Mouse (Mus musculus): ENCODE measurements around the gene Pin1. TPM values are rescaled to one million over a fixed set of nuclear protein-coding genes. Genes with fewer than 3 reads are reported as not detected.

The Pin1 gene
- polyA plus RNA-seq, 1 experiment from 2014 or later = 61.0 TPM

GRCm38 (mm10) chr9:20636256-20636655, 15.6 kb upstream of the Pin1 start:
- Histone ChIP-seq H3K4me2 (ENCODE audit: low read length) (no peak overlapping the region), H3K9ac (ENCODE audit: low read depth, low read length) (no peak overlapping the region), H3K9me3 (replicated peaks; ENCODE audit: control insufficient read depth, low read length, poor library complexity, severe bottlenecking) (no peaks in the 10 kb centered on the region), H3K4me3 (ENCODE audit: low read depth, low read length) (no peak overlapping the region), H3K4me1 (ENCODE audit: control insufficient read depth, insufficient read depth, low read length) (peaks cover 11% of the 10 kb centered on the region), H3K36me3 (ENCODE audit: control insufficient read depth, insufficient read depth, low read length) (peaks cover 11% of the 10 kb centered on the region), H3K27me3 (ENCODE audit: control insufficient read depth, insufficient read depth, low read depth, low read length) (no peaks in the 10 kb centered on the region), H3K27ac (ENCODE audit: low read length) (no peak overlapping the region)
- 81% methylated on average over 3 of the region's 3 CpGs for WGBS
- no peak for ATAC-seq

GRCm38 (mm10) chr9:20636790-20637189, 15.1 kb upstream of the Pin1 start:
- H3K27me3 ChIP-seq (ENCODE audit: control insufficient read depth, insufficient read depth, low read depth, low read length) = no peaks in the 10 kb centered on the region
- no peak overlapping the region for H3K9ac ChIP-seq (ENCODE audit: low read depth, low read length)
- H3K4me3 ChIP-seq (ENCODE audit: low read depth, low read length) = no peak overlapping the region
- H3K4me2 ChIP-seq (ENCODE audit: low read length) = no peak overlapping the region
- no peak for ATAC-seq
- 85% methylated on average over 2 of the region's 2 CpGs for WGBS
- H3K27ac ChIP-seq (ENCODE audit: low read length) = no peak overlapping the region
- H3K4me1 ChIP-seq (ENCODE audit: control insufficient read depth, insufficient read depth, low read length) = peaks cover 15% of the 10 kb centered on the region
- H3K36me3 ChIP-seq (ENCODE audit: control insufficient read depth, insufficient read depth, low read length) = peaks cover 11% of the 10 kb centered on the region
- no peaks in the 10 kb centered on the region for H3K9me3 ChIP-seq (replicated peaks; ENCODE audit: control insufficient read depth, low read length, poor library complexity, severe bottlenecking)

GRCm38 (mm10) chr9:20638552-20638951, 13.3 kb upstream of the Pin1 start:
- Histone ChIP-seq H3K27ac (ENCODE audit: low read length) (no peak overlapping the region), H3K36me3 (ENCODE audit: control insufficient read depth, insufficient read depth, low read length) (peaks cover 11% of the 10 kb centered on the region), H3K9ac (ENCODE audit: low read depth, low read length) (no peak overlapping the region), H3K4me1 (ENCODE audit: control insufficient read depth, insufficient read depth, low read length) (peaks cover 20% of the 10 kb centered on the region), H3K4me3 (ENCODE audit: low read depth, low read length) (no peak overlapping the region), H3K4me2 (ENCODE audit: low read length) (no peak overlapping the region), H3K9me3 (replicated peaks; ENCODE audit: control insufficient read depth, low read length, poor library complexity, severe bottlenecking) (no peaks in the 10 kb centered on the region), H3K27me3 (ENCODE audit: control insufficient read depth, insufficient read depth, low read depth, low read length) (no peaks in the 10 kb centered on the region)
- WGBS = 94% methylated on average over 19 of the region's 19 CpGs
- no peak for ATAC-seq

GRCm38 (mm10) chr9:20639486-20639885, 12.4 kb upstream of the Pin1 start:
- H3K4me3 ChIP-seq (ENCODE audit: low read depth, low read length) = no peak overlapping the region
- H3K9me3 ChIP-seq (replicated peaks; ENCODE audit: control insufficient read depth, low read length, poor library complexity, severe bottlenecking) = no peaks in the 10 kb centered on the region
- peaks cover 11% of the 10 kb centered on the region for H3K36me3 ChIP-seq (ENCODE audit: control insufficient read depth, insufficient read depth, low read length)
- peaks cover 23% of the 10 kb centered on the region for H3K4me1 ChIP-seq (ENCODE audit: control insufficient read depth, insufficient read depth, low read length)
- WGBS = 91% methylated on average over 4 of the region's 4 CpGs
- H3K27ac ChIP-seq (ENCODE audit: low read length) = no peak overlapping the region
- H3K4me2 ChIP-seq (ENCODE audit: low read length) = no peak overlapping the region
- no peak for ATAC-seq
- H3K27me3 ChIP-seq (ENCODE audit: control insufficient read depth, insufficient read depth, low read depth, low read length) = no peaks in the 10 kb centered on the region
- H3K9ac ChIP-seq (ENCODE audit: low read depth, low read length) = no peak overlapping the region

- ATAC-seq = no peak
- H3K4me2 ChIP-seq (ENCODE audit: low read length) = peak overlapping the region; percentile 99
- no peaks in the 10 kb centered on the region for H3K27me3 ChIP-seq (ENCODE audit: control insufficient read depth, insufficient read depth, low read depth, low read length)
- H3K9ac ChIP-seq (ENCODE audit: low read depth, low read length) = peak overlapping the region; percentile 89
- H3K36me3 ChIP-seq (ENCODE audit: control insufficient read depth, insufficient read depth, low read length) = peaks cover 11% of the 10 kb centered on the region
- 31% methylated on average over 6 of the region's 6 CpGs for WGBS
- H3K9me3 ChIP-seq (replicated peaks; ENCODE audit: control insufficient read depth, low read length, poor library complexity, severe bottlenecking) = no peaks in the 10 kb centered on the region
- H3K27ac ChIP-seq (ENCODE audit: low read length) = no peak overlapping the region
- H3K4me3 ChIP-seq (ENCODE audit: low read depth, low read length) = peak overlapping the region; percentile 84
- H3K4me1 ChIP-seq (ENCODE audit: control insufficient read depth, insufficient read depth, low read length) = peaks cover 29% of the 10 kb centered on the region
These were observed 10.4 kb upstream of the Pin1 start for GRCm38 (mm10) chr9:20641501-20641900.

GRCm38 (mm10) chr9:20642101-20642895, 9.6 kb upstream of the Pin1 start, which contains the start of gene Ubl5:
Ubl5 (plus strand) TSS chr9:20642878.
- peak within 1 kb of the TSS; percentile 84 for H3K4me3 ChIP-seq (ENCODE audit: low read depth, low read length)
- WGBS = under 1% methylated on average over 51 of the region's 51 CpGs
- H3K9ac ChIP-seq (ENCODE audit: low read depth, low read length) = peak within 1 kb of the TSS; percentile 89
- peak within 1 kb of the TSS; percentile 99 for H3K4me2 ChIP-seq (ENCODE audit: low read length)
- ATAC-seq = peak; percentile 92
- H3K4me1 ChIP-seq (ENCODE audit: control insufficient read depth, insufficient read depth, low read length) = peaks cover 32% of the 10 kb centered on the region
- H3K36me3 ChIP-seq (ENCODE audit: control insufficient read depth, insufficient read depth, low read length) = peaks cover 10% of the 10 kb centered on the region
- H3K27ac ChIP-seq (ENCODE audit: low read length) = peak within 1 kb of the TSS; percentile 89
- H3K27me3 ChIP-seq (ENCODE audit: control insufficient read depth, insufficient read depth, low read depth, low read length) = no peaks in the 10 kb centered on the region
- no peaks in the 10 kb centered on the region for H3K9me3 ChIP-seq (replicated peaks; ENCODE audit: control insufficient read depth, low read length, poor library complexity, severe bottlenecking)

GRCm38 (mm10) chr9:20642896-20643466, 8.9 kb upstream of the Pin1 start:
- H3K9me3 ChIP-seq (replicated peaks; ENCODE audit: control insufficient read depth, low read length, poor library complexity, severe bottlenecking) = no peaks in the 10 kb centered on the region
- ATAC-seq = peak; percentile 76
- H3K4me3 ChIP-seq (ENCODE audit: low read depth, low read length) = peak overlapping the region; percentile 84
- peaks cover 14% of the 10 kb centered on the region for H3K36me3 ChIP-seq (ENCODE audit: control insufficient read depth, insufficient read depth, low read length)
- peak overlapping the region; percentile 89 for H3K27ac ChIP-seq (ENCODE audit: low read length)
- H3K27me3 ChIP-seq (ENCODE audit: control insufficient read depth, insufficient read depth, low read depth, low read length) = no peaks in the 10 kb centered on the region
- H3K4me2 ChIP-seq (ENCODE audit: low read length) = peak overlapping the region; percentile 99
- H3K4me1 ChIP-seq (ENCODE audit: control insufficient read depth, insufficient read depth, low read length) = peaks cover 32% of the 10 kb centered on the region
- WGBS = under 1% methylated on average over 29 of the region's 30 CpGs
- H3K9ac ChIP-seq (ENCODE audit: low read depth, low read length) = peak overlapping the region; percentile 89

GRCm38 (mm10) chr9:20643781-20644180, 8.1 kb upstream of the Pin1 start:
- ATAC-seq = no peak
- Histone ChIP-seq H3K27ac (ENCODE audit: low read length) (peak overlapping the region; percentile 89), H3K4me1 (ENCODE audit: control insufficient read depth, insufficient read depth, low read length) (peaks cover 32% of the 10 kb centered on the region), H3K9me3 (replicated peaks; ENCODE audit: control insufficient read depth, low read length, poor library complexity, severe bottlenecking) (no peaks in the 10 kb centered on the region), H3K36me3 (ENCODE audit: control insufficient read depth, insufficient read depth, low read length) (peaks cover 9% of the 10 kb centered on the region), H3K4me3 (ENCODE audit: low read depth, low read length) (peak overlapping the region; percentile 84), H3K27me3 (ENCODE audit: control insufficient read depth, insufficient read depth, low read depth, low read length) (no peaks in the 10 kb centered on the region), H3K9ac (ENCODE audit: low read depth, low read length) (peak overlapping the region; percentile 89), H3K4me2 (ENCODE audit: low read length) (peak overlapping the region; percentile 99)
- WGBS = 10% methylated on average over 13 of the region's 13 CpGs

All from midbrain, embryonic 16.5 days (tissue).